Mouse (Mus musculus) embryo, embryonic 11 days (tissue): Measurements from ENCODE around the gene Rsph14.
"Not testable (repeated sequence)": the region's sequence is repeated elsewhere in the genome, so short reads cannot be mapped to it uniquely, and the experiment has no call there.

Experiments
- DNase-seq: peaks from one replicate; pipeline ENCODE4 v3.0.0-alpha.2; 2015

Rsph14 gene

GRCm38 (mm10) chr10:75052902-75053301 is 20.5 kb upstream of the Rsph14 start:
- no peak for DNase-seq

GRCm38 (mm10) chr10:75051364-75052074 is 19.1 kb upstream of the Rsph14 start:
- no peak for DNase-seq

GRCm38 (mm10) chr10:75048711-75049110 is 16.3 kb upstream of the Rsph14 start:
- no peak for DNase-seq

GRCm38 (mm10) chr10:75045831-75046230 is 13.4 kb upstream of the Rsph14 start:
- no peak for DNase-seq

- no peak for DNase-seq
These were observed 12.1 kb upstream of the Rsph14 start for GRCm38 (mm10) chr10:75044459-75044858.

- not testable (repeated sequence) for DNase-seq
These were observed 9.7 kb upstream of the Rsph14 start for GRCm38 (mm10) chr10:75042060-75042459.

GRCm38 (mm10) chr10:75036883-75037379 is 4.5 kb upstream of the Rsph14 start, which contains the start of gene Rab36:
Gene Rab36 (plus strand): TSS chr10:75037058.
- DNase-seq, result peak; percentile 99

- DNase-seq, result no peak
These were observed 856 bp downstream of the Rsph14 start for GRCm38 (mm10) chr10:75031345-75032114.

- DNase-seq, result no peak
These were observed 2.2 kb downstream of the Rsph14 start for GRCm38 (mm10) chr10:75030234-75030633.

- DNase-seq, result no peak
These were observed 2.7 kb downstream of the Rsph14 start for GRCm38 (mm10) chr10:75029677-75030076.

- DNase-seq, result no peak
These were observed 3.6 kb downstream of the Rsph14 start for GRCm38 (mm10) chr10:75028743-75029142.

- no peak for DNase-seq
These were observed 5.9 kb downstream of the Rsph14 start for GRCm38 (mm10) chr10:75026491-75026890.

GRCm38 (mm10) chr10:75021138-75021537 is 11.2 kb downstream of the Rsph14 start:
- DNase-seq, result peak; percentile 81

GRCm38 (mm10) chr10:75020271-75020670 is 12.1 kb downstream of the Rsph14 start:
- no peak for DNase-seq

- no peak for DNase-seq
These were observed 15.9 kb downstream of the Rsph14 start for GRCm38 (mm10) chr10:75016481-75016880.

- DNase-seq, result no peak
These were observed 16.9 kb downstream of the Rsph14 start for GRCm38 (mm10) chr10:75015465-75015864.

- DNase-seq, result no peak
These were observed 21.7 kb downstream of the Rsph14 start for GRCm38 (mm10) chr10:75010704-75011103.

GRCm38 (mm10) chr10:75006889-75007662 is 25.3 kb downstream of the Rsph14 start:
- no peak for DNase-seq

GRCm38 (mm10) chr10:75004067-75004466 is 28.3 kb downstream of the Rsph14 start:
- DNase-seq, result no peak

- no peak for DNase-seq
These were observed 31.0 kb downstream of the Rsph14 start for GRCm38 (mm10) chr10:75001391-75001790.

- DNase-seq, result peak; percentile 71
These were observed 37.0 kb downstream of the Rsph14 start for GRCm38 (mm10) chr10:74995377-74995776.

GRCm38 (mm10) chr10:74994863-74995262 is 37.5 kb downstream of the Rsph14 start:
- peak; percentile 30 for DNase-seq
